Mouse (Mus musculus) cerebellum, adult 2 months (tissue): ENCODE data around the gene Ccdc92b. TPM values are rescaled to one million over a fixed set of nuclear protein-coding genes. Genes with fewer than 3 reads are reported as not detected.

Experiments
- DNase-seq, 2 experiments: peaks; one replicate each; pipeline ENCODE4 v3.0.0; 2021
- H3K27ac ChIP-seq: fragments of 200-500 bp; 2 replicates; pipeline ENCODE4 v1.5.1; 2012; ENCODE audit warnings: low read length, control low read depth, inconsistent platforms; ENCODE audit not compliant: insufficient read depth
- H3K27me3 ChIP-seq: fragments of 200-500 bp; 2 replicates; pipeline ENCODE4 v1.6.1; 2012; ENCODE audit warnings: inconsistent platforms, mild to moderate bottlenecking, low read length, moderate library complexity; ENCODE audit not compliant: control insufficient read depth, insufficient read depth
- H3K4me1 ChIP-seq: fragments of 200-500 bp; 2 replicates; pipeline ENCODE4 v1.6.1; 2011; ENCODE audit warnings: low read length; ENCODE audit not compliant: control insufficient read depth, insufficient read depth
- H3K4me3 ChIP-seq: fragments of 200-500 bp; replicated peaks from 2 replicates; pipeline ENCODE3; 2011; ENCODE audit warnings: mild to moderate bottlenecking, low read depth, low read length, control low read depth; ENCODE audit not compliant: insufficient read depth
- CTCF ChIP-seq: fragments of 200-500 bp; IDR thresholded peaks from 2 replicates; pipeline ENCODE4 v1.5.1; 2011; ENCODE audit warnings: low read depth, mild to moderate bottlenecking, control low read depth, low read length, moderate library complexity, borderline replicate concordance; ENCODE audit not compliant: insufficient read depth
- POLR2A ChIP-seq: fragments of 200-500 bp; IDR thresholded peaks from 2 replicates; pipeline ENCODE4 v1.6.1; 2011; ENCODE audit warnings: low read length, control low read depth, borderline replicate concordance; ENCODE audit not compliant: insufficient read depth
- WGBS: fragments of 180-500 bp; shearing (Covaris S2); methylation state at CpG from one replicate; pipeline ENCODE4 v1.1.7; 2018; 5-methylcytosine and 5-hydroxymethylcytosine counted together
- polyA plus RNA-seq: library from polyadenylated mRNA; depleted of rRNA; stranded (reverse); fragments of >200 nt; gene quantifications from 2 replicates; pipeline ENCODE4 v1.2.3, GENCODE M21; 2012

Gene Ccdc92b
- polyA plus RNA-seq, 1 experiment = 22.7 TPM

- TF ChIP-seq POLR2A (no peak), CTCF (no peak)
- Histone ChIP-seq H3K27ac (no peak overlapping the region), H3K4me3 (no peak overlapping the region), H3K27me3 (no peaks in the 10 kb centered on the region), H3K4me1 (no peaks in the 10 kb centered on the region)
- WGBS = 87% methylated on average over 4 of the region's 4 CpGs
- DNase-seq = no peak
These were observed 22.0 kb upstream of the Ccdc92b start for GRCm38 (mm10) chr11:74597283-74597989.

- Histone ChIP-seq H3K27ac (no peak overlapping the region), H3K4me3 (no peak overlapping the region), H3K4me1 (no peaks in the 10 kb centered on the region), H3K27me3 (no peaks in the 10 kb centered on the region)
- no peak for DNase-seq
- no peak for TF ChIP-seq CTCF
- TF ChIP-seq POLR2A = no peak
These were observed 21.4 kb upstream of the Ccdc92b start for GRCm38 (mm10) chr11:74597990-74598337.

GRCm38 (mm10) chr11:74602286-74602685 lies 17.1 kb upstream of the Ccdc92b start:
- Histone ChIP-seq H3K27ac (no peak overlapping the region), H3K27me3 (no peaks in the 10 kb centered on the region), H3K4me3 (no peak overlapping the region), H3K4me1 (no peaks in the 10 kb centered on the region)
- WGBS = 70% methylated on average over 1 of the region's 1 CpGs
- no peak for TF ChIP-seq CTCF
- TF ChIP-seq POLR2A = no peak
- no peak for DNase-seq

- DNase-seq = no peak
- TF ChIP-seq CTCF = no peak
- no peak for TF ChIP-seq POLR2A
- Histone ChIP-seq H3K27ac (no peak overlapping the region), H3K27me3 (no peaks in the 10 kb centered on the region), H3K4me3 (peak overlapping the region; percentile 61), H3K4me1 (0 out of 2 replicates have a peak, but pooled peaks cover 3% of the 10 kb centered on the region)
- WGBS = 74% methylated on average over 5 of the region's 5 CpGs
These were observed 9.3 kb upstream of the Ccdc92b start for GRCm38 (mm10) chr11:74610068-74610467.

- peak in 1 of 2 experiments; percentile 47 for DNase-seq
- peak within 1 kb of the TSS; percentile 61 for H3K4me3 ChIP-seq
- WGBS = 2% methylated on average over 50 of the region's 50 CpGs
- TF ChIP-seq POLR2A (no peak), CTCF (no peak)
- no peak within 1 kb of the TSS for H3K27ac ChIP-seq
- H3K27me3 ChIP-seq = no peaks in the 10 kb centered on the region
- H3K4me1 ChIP-seq = 0 out of 2 replicates have a peak, but pooled peaks cover 3% of the 10 kb centered on the region
These were observed 8.7 kb upstream of the Ccdc92b start, which contains the start of gene Rap1gap2 for GRCm38 (mm10) chr11:74610545-74611176. Gene Rap1gap2, minus strand, starts transcription at chr11:74610915.

- TF ChIP-seq POLR2A = no peak
- TF ChIP-seq CTCF = no peak
- WGBS = 50% methylated on average over 7 of the region's 7 CpGs
- H3K4me3 ChIP-seq = no peak overlapping the region
- H3K4me1 ChIP-seq = 0 out of 2 replicates have a peak, but pooled peaks cover 3% of the 10 kb centered on the region
- H3K27ac ChIP-seq = no peak overlapping the region
- DNase-seq = no peak
- no peaks in the 10 kb centered on the region for H3K27me3 ChIP-seq
These were observed 8.0 kb upstream of the Ccdc92b start for GRCm38 (mm10) chr11:74611437-74611836.

- Histone ChIP-seq H3K4me3 (no peak overlapping the region), H3K4me1 (0 out of 2 replicates have a peak, but pooled peaks cover 3% of the 10 kb centered on the region), H3K27ac (no peak overlapping the region), H3K27me3 (no peaks in the 10 kb centered on the region)
- WGBS = 71% methylated on average over 4 of the region's 4 CpGs
- TF ChIP-seq CTCF = no peak
- no peak for TF ChIP-seq POLR2A
- DNase-seq = no peak
These were observed 6.0 kb upstream of the Ccdc92b start for GRCm38 (mm10) chr11:74613428-74613827.

- DNase-seq = no peak
- Histone ChIP-seq H3K4me3 (no peak overlapping the region), H3K4me1 (no peaks in the 10 kb centered on the region; the same call in 1 of the 2 replicates), H3K27me3 (no peaks in the 10 kb centered on the region), H3K27ac (no peak overlapping the region)
- WGBS = 71% methylated on average over 5 of the region's 5 CpGs
- TF ChIP-seq CTCF (no peak), POLR2A (no peak)
These were observed 3.8 kb upstream of the Ccdc92b start for GRCm38 (mm10) chr11:74615571-74615970.
